Mouse (Mus musculus) 3T3-L1 (cell line): ENCODE results near the gene Chn2.

Experiments used
- DNase-seq: peaks from one replicate; pipeline ENCODE4 v3.0.0-alpha.2; 2015; ENCODE audit warnings: low read depth, low spot score

Gene Chn2

GRCm38 (mm10) chr6:54197821-54198412 is 158.6 kb downstream of the Chn2 start:
- DNase-seq = no peak

- DNase-seq = no peak
Measured at GRCm38 (mm10) chr6:54199516-54199915, 160.2 kb downstream of the Chn2 start.

GRCm38 (mm10) chr6:54200031-54200722 is 160.8 kb downstream of the Chn2 start:
- no peak for DNase-seq

GRCm38 (mm10) chr6:54202311-54203020 is 163.1 kb downstream of the Chn2 start:
- peak; percentile 10 for DNase-seq

GRCm38 (mm10) chr6:54203316-54203715 is 164.0 kb downstream of the Chn2 start:
- peak; percentile 72 for DNase-seq

GRCm38 (mm10) chr6:54203926-54204325 is 164.6 kb downstream of the Chn2 start:
- peak; percentile 40 for DNase-seq

GRCm38 (mm10) chr6:54204931-54205330 is 165.6 kb downstream of the Chn2 start:
- peak; percentile 62 for DNase-seq

- DNase-seq = no peak
Measured at GRCm38 (mm10) chr6:54205471-54205870, 166.1 kb downstream of the Chn2 start.

- no peak for DNase-seq
Measured at GRCm38 (mm10) chr6:54206221-54206738, 166.9 kb downstream of the Chn2 start.

- no peak for DNase-seq
Measured at GRCm38 (mm10) chr6:54208786-54209185, 169.4 kb downstream of the Chn2 start.

GRCm38 (mm10) chr6:54210971-54211370 is 171.6 kb downstream of the Chn2 start:
- no peak for DNase-seq

- DNase-seq = no peak
Measured at GRCm38 (mm10) chr6:54211939-54212338, 172.6 kb downstream of the Chn2 start.

- DNase-seq = no peak
Measured at GRCm38 (mm10) chr6:54213743-54214142, 174.4 kb downstream of the Chn2 start.

- no peak for DNase-seq
Measured at GRCm38 (mm10) chr6:54215636-54216035, 176.3 kb downstream of the Chn2 start.

- no peak for DNase-seq
Measured at GRCm38 (mm10) chr6:54216512-54216911, 177.2 kb downstream of the Chn2 start.

- DNase-seq = no peak
Measured at GRCm38 (mm10) chr6:54220124-54220523, 180.8 kb downstream of the Chn2 start.

GRCm38 (mm10) chr6:54223529-54223928 is 184.2 kb downstream of the Chn2 start:
- no peak for DNase-seq

GRCm38 (mm10) chr6:54224325-54224724 is 185.0 kb downstream of the Chn2 start:
- no peak for DNase-seq

GRCm38 (mm10) chr6:54225327-54225726 is 186.0 kb downstream of the Chn2 start:
- DNase-seq = no peak

- DNase-seq = no peak
Measured at GRCm38 (mm10) chr6:54227061-54227460, 187.7 kb downstream of the Chn2 start.

- DNase-seq = no peak
Measured at GRCm38 (mm10) chr6:54228421-54228820, 189.1 kb downstream of the Chn2 start.

GRCm38 (mm10) chr6:54228874-54229273 is 189.5 kb downstream of the Chn2 start:
- peak; percentile 83 for DNase-seq
